Mouse (Mus musculus): ENCODE data around the gene Scfd2. TPM values are rescaled to one million over a fixed set of nuclear protein-coding genes. Genes with fewer than 3 reads are reported as not detected.
A peak's percentile ranks its signal among the peaks of the same experiment; 100 is the strongest.

Scfd2 gene
- polyA plus RNA-seq, 1 experiment from 2014 or later, result 18.4 TPM

- Histone ChIP-seq H3K36me3 (ENCODE audit: control insufficient read depth, insufficient read depth, low read length) (no peaks in the 10 kb centered on the region), H3K9ac (replicated peaks; ENCODE audit: low read length) (no peak overlapping the region), H3K4me2 (ENCODE audit: low read length) (no peak overlapping the region), H3K4me1 (ENCODE audit: control insufficient read depth, insufficient read depth, low read length) (peaks cover 16% of the 10 kb centered on the region), H3K27me3 (ENCODE audit: control insufficient read depth, insufficient read depth, low read length) (no peaks in the 10 kb centered on the region), H3K9me3 (ENCODE audit: control insufficient read depth, low read length) (no peaks in the 10 kb centered on the region), H3K4me3 (replicated peaks; ENCODE audit: low read depth, low read length) (no peak overlapping the region), H3K27ac (replicated peaks; ENCODE audit: low read depth, low read length) (no peak overlapping the region)
- 85% methylated on average over 5 of the region's 5 CpGs for WGBS
- ATAC-seq (ENCODE audit: low FRiP score, low TSS enrichment) (no peak), DNase-seq (no peak)
These were observed 4.5 kb downstream of the Scfd2 start for GRCm38 (mm10) chr5:74527025-74527424.

DNA sequence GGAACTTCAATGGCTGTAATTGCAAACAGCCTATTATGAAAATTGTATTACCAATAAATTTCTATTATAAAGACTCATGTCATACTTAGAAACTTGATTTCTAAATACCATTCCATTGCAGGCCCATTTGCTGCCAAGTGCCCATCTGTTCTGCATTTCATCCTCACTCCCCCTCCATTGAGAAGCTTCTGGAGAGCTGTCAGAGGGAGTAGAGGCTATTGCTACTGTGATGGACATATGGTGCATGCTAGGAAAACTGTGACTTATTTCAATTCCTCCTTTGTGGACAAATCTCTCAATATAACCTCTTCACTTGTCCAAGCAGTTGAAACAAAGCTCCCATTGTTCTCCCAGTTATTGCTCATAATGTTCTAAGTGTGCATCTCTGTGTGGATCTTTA lies 19.9 kb downstream of the Scfd2 start:
- Histone ChIP-seq H3K4me2 (ENCODE audit: low read length) (no peak overlapping the region), H3K27ac (replicated peaks; ENCODE audit: low read depth, low read length) (no peak overlapping the region), H3K36me3 (ENCODE audit: control insufficient read depth, insufficient read depth, low read length) (no peaks in the 10 kb centered on the region), H3K4me3 (replicated peaks; ENCODE audit: low read depth, low read length) (no peak overlapping the region), H3K4me1 (ENCODE audit: control insufficient read depth, insufficient read depth, low read length) (no peaks in the 10 kb centered on the region), H3K9me3 (ENCODE audit: control insufficient read depth, low read length) (no peaks in the 10 kb centered on the region), H3K27me3 (ENCODE audit: control insufficient read depth, insufficient read depth, low read length) (no peaks in the 10 kb centered on the region), H3K9ac (replicated peaks; ENCODE audit: low read length) (no peak overlapping the region)
- no peak for ATAC-seq (ENCODE audit: low FRiP score, low TSS enrichment)
- DNase-seq, result no peak

GRCm38 (mm10) chr5:74492705-74493104 lies 38.9 kb downstream of the Scfd2 start:
- Histone ChIP-seq H3K4me1 (ENCODE audit: control insufficient read depth, insufficient read depth, low read length) (no peaks in the 10 kb centered on the region), H3K36me3 (ENCODE audit: control insufficient read depth, insufficient read depth, low read length) (no peaks in the 10 kb centered on the region), H3K27ac (replicated peaks; ENCODE audit: low read depth, low read length) (no peak overlapping the region), H3K4me2 (ENCODE audit: low read length) (no peak overlapping the region), H3K9me3 (ENCODE audit: control insufficient read depth, low read length) (no peaks in the 10 kb centered on the region), H3K27me3 (ENCODE audit: control insufficient read depth, insufficient read depth, low read length) (no peaks in the 10 kb centered on the region), H3K4me3 (replicated peaks; ENCODE audit: low read depth, low read length) (no peak overlapping the region), H3K9ac (replicated peaks; ENCODE audit: low read length) (no peak overlapping the region)
- ATAC-seq (ENCODE audit: low FRiP score, low TSS enrichment) (no peak), DNase-seq (no peak)
- 92% methylated on average over 3 of the region's 3 CpGs for WGBS

GRCm38 (mm10) chr5:74484646-74485045 lies 46.9 kb downstream of the Scfd2 start:
- Histone ChIP-seq H3K4me3 (replicated peaks; ENCODE audit: low read depth, low read length) (no peak overlapping the region), H3K27ac (replicated peaks; ENCODE audit: low read depth, low read length) (no peak overlapping the region), H3K27me3 (ENCODE audit: control insufficient read depth, insufficient read depth, low read length) (no peaks in the 10 kb centered on the region), H3K4me1 (ENCODE audit: control insufficient read depth, insufficient read depth, low read length) (no peaks in the 10 kb centered on the region), H3K36me3 (ENCODE audit: control insufficient read depth, insufficient read depth, low read length) (no peaks in the 10 kb centered on the region), H3K4me2 (ENCODE audit: low read length) (no peak overlapping the region), H3K9me3 (ENCODE audit: control insufficient read depth, low read length) (no peaks in the 10 kb centered on the region), H3K9ac (replicated peaks; ENCODE audit: low read length) (no peak overlapping the region)
- DNase-seq (no peak), ATAC-seq (ENCODE audit: low FRiP score, low TSS enrichment) (no peak)
- WGBS, result 91% methylated on average over 4 of the region's 4 CpGs

DNA sequence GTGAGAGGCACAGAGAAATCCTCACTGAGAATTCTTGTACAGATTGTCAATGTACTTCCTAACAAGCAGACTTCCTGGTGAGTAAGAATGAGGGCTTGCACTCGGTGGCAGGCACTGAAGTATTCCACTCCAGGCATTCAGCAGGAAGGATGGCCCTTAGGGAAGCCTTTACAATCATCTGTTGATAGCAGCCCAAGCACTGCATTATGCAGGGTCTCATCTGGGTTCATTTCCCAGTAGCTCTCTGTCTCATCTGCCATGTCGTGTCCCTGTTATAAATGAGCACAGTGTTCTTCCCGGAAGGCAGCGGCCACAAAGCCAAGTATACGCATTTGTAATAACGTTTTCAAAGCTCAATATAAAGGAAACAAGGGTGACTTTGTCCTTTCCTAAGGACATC lies 48.9 kb downstream of the Scfd2 start:
- Histone ChIP-seq H3K4me1 (ENCODE audit: control insufficient read depth, insufficient read depth, low read length) (no peaks in the 10 kb centered on the region), H3K9me3 (ENCODE audit: control insufficient read depth, low read length) (no peaks in the 10 kb centered on the region), H3K27ac (replicated peaks; ENCODE audit: low read depth, low read length) (no peak overlapping the region), H3K27me3 (ENCODE audit: control insufficient read depth, insufficient read depth, low read length) (no peaks in the 10 kb centered on the region), H3K36me3 (ENCODE audit: control insufficient read depth, insufficient read depth, low read length) (no peaks in the 10 kb centered on the region), H3K4me2 (ENCODE audit: low read length) (no peak overlapping the region), H3K4me3 (replicated peaks; ENCODE audit: low read depth, low read length) (no peak overlapping the region), H3K9ac (replicated peaks; ENCODE audit: low read length) (no peak overlapping the region)
- DNase-seq (peak; percentile 29), ATAC-seq (ENCODE audit: low FRiP score, low TSS enrichment) (no peak)
- 43% methylated on average over 6 of the region's 6 CpGs for WGBS

- Histone ChIP-seq H3K27ac (replicated peaks; ENCODE audit: low read depth, low read length) (no peak overlapping the region), H3K9me3 (ENCODE audit: control insufficient read depth, low read length) (no peaks in the 10 kb centered on the region), H3K4me2 (ENCODE audit: low read length) (no peak overlapping the region), H3K9ac (replicated peaks; ENCODE audit: low read length) (no peak overlapping the region), H3K4me1 (ENCODE audit: control insufficient read depth, insufficient read depth, low read length) (no peaks in the 10 kb centered on the region), H3K27me3 (ENCODE audit: control insufficient read depth, insufficient read depth, low read length) (no peaks in the 10 kb centered on the region), H3K4me3 (replicated peaks; ENCODE audit: low read depth, low read length) (no peak overlapping the region), H3K36me3 (ENCODE audit: control insufficient read depth, insufficient read depth, low read length) (no peaks in the 10 kb centered on the region)
- ATAC-seq (ENCODE audit: low FRiP score, low TSS enrichment), result no peak
- WGBS, result 46% methylated on average over 3 of the region's 3 CpGs
- peak; percentile 57 for DNase-seq
These were observed 49.5 kb downstream of the Scfd2 start for GRCm38 (mm10) chr5:74482034-74482433.

DNA sequence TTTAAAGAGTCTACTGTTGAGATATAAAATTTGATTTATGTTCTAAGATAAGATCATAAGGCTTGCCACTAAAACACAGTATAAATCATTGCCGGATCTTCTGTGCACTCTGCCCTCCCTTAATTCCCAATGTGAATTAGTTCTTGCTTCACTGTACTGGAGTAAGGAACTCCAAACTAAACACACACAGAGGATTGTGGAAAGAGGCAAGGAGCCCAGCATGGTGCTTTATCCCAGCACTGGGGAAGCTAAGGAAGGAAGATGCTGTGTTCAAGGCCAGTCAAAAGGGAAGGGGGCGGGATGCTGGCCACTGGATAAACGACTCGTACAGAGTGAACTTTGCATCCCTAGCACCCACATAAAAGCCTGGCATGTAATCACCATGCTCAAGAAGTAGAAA lies 51.1 kb downstream of the Scfd2 start:
- DNase-seq, result no peak
- H3K9me3 ChIP-seq (ENCODE audit: control insufficient read depth, low read length), result no peaks in the 10 kb centered on the region
- H3K36me3 ChIP-seq (ENCODE audit: control insufficient read depth, insufficient read depth, low read length), result no peaks in the 10 kb centered on the region
- ATAC-seq (ENCODE audit: low FRiP score, low TSS enrichment), result no peak
- H3K27me3 ChIP-seq (ENCODE audit: control insufficient read depth, insufficient read depth, low read length), result no peaks in the 10 kb centered on the region
- no peak overlapping the region for H3K9ac ChIP-seq (replicated peaks; ENCODE audit: low read length)
- 88% methylated on average over 4 of the region's 4 CpGs for WGBS
- no peak overlapping the region for H3K4me3 ChIP-seq (replicated peaks; ENCODE audit: low read depth, low read length)
- no peak overlapping the region for H3K4me2 ChIP-seq (ENCODE audit: low read length)
- no peaks in the 10 kb centered on the region for H3K4me1 ChIP-seq (ENCODE audit: control insufficient read depth, insufficient read depth, low read length)
- H3K27ac ChIP-seq (replicated peaks; ENCODE audit: low read depth, low read length), result no peak overlapping the region

DNA sequence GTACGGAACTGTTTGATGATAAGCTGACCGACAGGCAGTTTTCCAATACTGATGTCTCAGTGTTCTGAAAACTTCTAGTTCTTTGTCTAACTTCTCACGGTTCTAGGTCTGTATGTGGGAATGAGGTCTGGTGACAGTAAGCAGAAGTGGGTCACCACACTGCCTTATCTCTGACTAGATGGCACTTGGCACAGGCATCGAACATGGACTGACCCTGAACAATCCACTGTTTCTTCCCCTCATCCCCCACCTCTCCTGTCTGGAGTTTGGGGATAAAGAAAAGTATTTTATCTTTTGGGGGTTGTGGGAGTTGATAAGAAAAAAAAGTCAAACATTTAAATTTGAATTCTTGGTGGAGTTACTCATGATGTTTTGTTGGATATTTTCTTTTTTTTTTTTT lies 51.6 kb downstream of the Scfd2 start:
- H3K36me3 ChIP-seq (ENCODE audit: control insufficient read depth, insufficient read depth, low read length), result no peaks in the 10 kb centered on the region
- no peak overlapping the region for H3K4me3 ChIP-seq (replicated peaks; ENCODE audit: low read depth, low read length)
- ATAC-seq (ENCODE audit: low FRiP score, low TSS enrichment), result no peak
- no peak for DNase-seq
- H3K9ac ChIP-seq (replicated peaks; ENCODE audit: low read length), result no peak overlapping the region
- WGBS, result 89% methylated on average over 4 of the region's 4 CpGs
- no peak overlapping the region for H3K27ac ChIP-seq (replicated peaks; ENCODE audit: low read depth, low read length)
- H3K4me2 ChIP-seq (ENCODE audit: low read length), result no peak overlapping the region
- H3K9me3 ChIP-seq (ENCODE audit: control insufficient read depth, low read length), result no peaks in the 10 kb centered on the region
- no peaks in the 10 kb centered on the region for H3K4me1 ChIP-seq (ENCODE audit: control insufficient read depth, insufficient read depth, low read length)
- H3K27me3 ChIP-seq (ENCODE audit: control insufficient read depth, insufficient read depth, low read length), result no peaks in the 10 kb centered on the region

GRCm38 (mm10) chr5:74479157-74479556 lies 52.4 kb downstream of the Scfd2 start:
- no peak for DNase-seq
- Histone ChIP-seq H3K27me3 (ENCODE audit: control insufficient read depth, insufficient read depth, low read length) (no peaks in the 10 kb centered on the region), H3K4me3 (replicated peaks; ENCODE audit: low read depth, low read length) (no peak overlapping the region), H3K27ac (replicated peaks; ENCODE audit: low read depth, low read length) (no peak overlapping the region), H3K4me2 (ENCODE audit: low read length) (no peak overlapping the region), H3K36me3 (ENCODE audit: control insufficient read depth, insufficient read depth, low read length) (no peaks in the 10 kb centered on the region), H3K9me3 (ENCODE audit: control insufficient read depth, low read length) (no peaks in the 10 kb centered on the region), H3K4me1 (ENCODE audit: control insufficient read depth, insufficient read depth, low read length) (no peaks in the 10 kb centered on the region), H3K9ac (replicated peaks; ENCODE audit: low read length) (no peak overlapping the region)
- WGBS, result 76% methylated on average over 5 of the region's 5 CpGs
- no peak for ATAC-seq (ENCODE audit: low FRiP score, low TSS enrichment)
